In genomic region chr8:70574302-70574701, GRCm38 (mm10) we compare ENCODE assay signal across 23 mouse cellular contexts. TPM values are rescaled to one million over a fixed set of nuclear protein-coding genes. Genes with fewer than 3 reads are reported as not detected.
DNase-seq lines count a peak whose midpoint lies in the region; ATAC-seq and TF ChIP-seq lines count a peak whose summit lies in the region.
"Had no signal": no experiment of that assay in that cellular context is flagged by ENCODE, and none has a peak within 500 bp of the region (broad histone marks: within the 10 kb centered on the region; RNA-seq: fewer than 3 reads in every experiment).

No protein-coding gene starts in this region.

- H3K4me2 ChIP-seq in kidney, embryonic 14.5 days (replicated peaks; ENCODE audit: low read depth, low read length), result no peak overlapping the region
- no peak overlapping the region for H3K4me2 ChIP-seq in forebrain, embryonic 16.5 days (ENCODE audit: low read length)
- H3K4me2 ChIP-seq: embryonic facial prominence, embryonic 13.5 days; forebrain, embryonic 15.5 days; hindbrain, embryonic 15.5 days; limb, embryonic 12.5 days; liver, embryonic 15.5 days; lung, embryonic 14.5 days; midbrain, embryonic 11.5 days; stomach, embryonic 15.5 days had no signal

- peak; percentile 91 for DNase-seq in heart, adult 11 months
- DNase-seq in heart, postnatal 10 days, result no peak
- DNase-seq in kidney, adult 2 months, result no peak
- no peak for DNase-seq in left cerebral cortex, adult 2 months (ENCODE audit: extremely low spot score in 1 of 2, low spot score in 2 of 2)
- no peak for DNase-seq in left cerebral cortex, adult 18-20 months (ENCODE audit: low spot score in 2 of 2)
- DNase-seq: layer of hippocampus, adult 9-11 months; lung, embryonic 14.5 days; right cerebral cortex, postnatal 25 days; thymus, postnatal 14 days had no signal

- intact Hi-C loops in heart, postnatal 10 days (cut with DNase I), result no loop called here
- intact Hi-C loops in left cerebral cortex, adult 2 months (cut with DNase I), result no loop called here

- no peak for ATAC-seq in kidney, embryonic 14.5 days (ENCODE audit: low FRiP score, low TSS enrichment)
- no peak for ATAC-seq in forebrain, embryonic 16.5 days
- ATAC-seq: CD4-positive, CD25-positive, alpha-beta regulatory T cell, adult 4 months; forebrain, embryonic 15.5 days; inflammation-experienced regulatory T-cells, adult 6 months; midbrain, embryonic 16.5 days had no signal

- no peak for TF ChIP-seq POLR2A in kidney, adult 2 months (IDR thresholded peaks at IDR 0.05; ENCODE audit: low read depth, low read length)

- H3K27me3 ChIP-seq in kidney, adult 2 months (replicated peaks; ENCODE audit: control insufficient read depth, insufficient read depth, low read length), result no peaks in the 10 kb centered on the region
- no peaks in the 10 kb centered on the region for H3K27me3 ChIP-seq in kidney, embryonic 14.5 days (ENCODE audit: control insufficient read depth, insufficient read depth, low read length)
- H3K27me3 ChIP-seq in forebrain, embryonic 16.5 days (replicated peaks; ENCODE audit: control insufficient read depth, insufficient read depth, low read length), result no peaks in the 10 kb centered on the region
- H3K27me3 ChIP-seq: embryonic facial prominence, embryonic 13.5 days; forebrain, embryonic 15.5 days; hindbrain, embryonic 15.5 days; limb, embryonic 12.5 days; liver, embryonic 15.5 days; stomach, embryonic 15.5 days had no signal

- no peak for TF ChIP-seq CTCF in kidney, adult 2 months (conservative IDR thresholded peaks at IDR 0.05; ENCODE audit: insufficient read depth, insufficient read length, low read depth, low read length)
- no peak for TF ChIP-seq CTCF in left cerebral cortex, adult 2 months (IDR thresholded peaks at IDR 0.05)

- H3K27ac ChIP-seq in kidney, adult 2 months (ENCODE audit: insufficient read depth, low read depth, low read length), result peak overlapping the region; percentile 73
- H3K27ac ChIP-seq in kidney, embryonic 14.5 days (ENCODE audit: low read depth, low read length), result no peak overlapping the region
- H3K27ac ChIP-seq in left cerebral cortex, adult 2 months, result peak overlapping the region; percentile 57; the same call in 1 of the 2 replicates
- no peak overlapping the region for H3K27ac ChIP-seq in forebrain, embryonic 16.5 days (ENCODE audit: low read length)
- H3K27ac ChIP-seq: embryonic facial prominence, embryonic 13.5 days; forebrain, embryonic 10.5 days; forebrain, embryonic 15.5 days; hindbrain, embryonic 10.5 days; hindbrain, embryonic 15.5 days; limb, embryonic 12.5 days; liver, embryonic 15.5 days; stomach, embryonic 15.5 days had no signal

- H3K9me3 ChIP-seq in kidney, embryonic 14.5 days (ENCODE audit: control insufficient read depth, low read length), result no peaks in the 10 kb centered on the region
- no peaks in the 10 kb centered on the region for H3K9me3 ChIP-seq in forebrain, embryonic 16.5 days (ENCODE audit: control insufficient read depth, low read length)
- H3K9me3 ChIP-seq: embryonic facial prominence, embryonic 13.5 days; forebrain, embryonic 10.5 days; forebrain, embryonic 15.5 days; hindbrain, embryonic 10.5 days; hindbrain, embryonic 15.5 days; limb, embryonic 12.5 days; liver, embryonic 15.5 days; stomach, embryonic 15.5 days had no signal

- no peaks in the 10 kb centered on the region for H3K36me3 ChIP-seq in kidney, adult 2 months (ENCODE audit: control insufficient read depth, insufficient read depth, low read length)
- peaks cover 20% of the 10 kb centered on the region for H3K36me3 ChIP-seq in kidney, embryonic 14.5 days (ENCODE audit: control insufficient read depth, insufficient read depth, low read length)
- peaks cover 2% of the 10 kb centered on the region; the same call in 1 of the 2 replicates for H3K36me3 ChIP-seq in forebrain, embryonic 16.5 days (ENCODE audit: control insufficient read depth, insufficient read depth)

- peaks cover 29% of the 10 kb centered on the region for H3K4me1 ChIP-seq in kidney, adult 2 months (ENCODE audit: control insufficient read depth, insufficient read depth, low read length)
- no peaks in the 10 kb centered on the region for H3K4me1 ChIP-seq in kidney, embryonic 14.5 days (ENCODE audit: control insufficient read depth, insufficient read depth, low read length)
- no peaks in the 10 kb centered on the region for H3K4me1 ChIP-seq in forebrain, embryonic 16.5 days (replicated peaks; ENCODE audit: control insufficient read depth, insufficient read depth, low read length)
- H3K4me1 ChIP-seq: forebrain, embryonic 15.5 days; hindbrain, embryonic 15.5 days; limb, embryonic 12.5 days; stomach, embryonic 15.5 days had no signal

- no peak overlapping the region for H3K9ac ChIP-seq in kidney, embryonic 14.5 days (ENCODE audit: low read depth, low read length)
- no peak overlapping the region for H3K9ac ChIP-seq in forebrain, embryonic 16.5 days (replicated peaks; ENCODE audit: low read depth, low read length)
- H3K9ac ChIP-seq: embryonic facial prominence, embryonic 13.5 days; forebrain, embryonic 15.5 days; hindbrain, embryonic 15.5 days; limb, embryonic 12.5 days; liver, embryonic 15.5 days; lung, embryonic 14.5 days; stomach, embryonic 15.5 days had no signal

- no peak overlapping the region for H3K4me3 ChIP-seq in kidney, adult 2 months (ENCODE audit: insufficient read depth, low read depth, low read length)
- no peak overlapping the region for H3K4me3 ChIP-seq in kidney, embryonic 14.5 days (ENCODE audit: low read length)
- H3K4me3 ChIP-seq in left cerebral cortex, adult 2 months, result no peak overlapping the region
- no peak overlapping the region for H3K4me3 ChIP-seq in forebrain, embryonic 16.5 days (replicated peaks; ENCODE audit: low read length)
- H3K4me3 ChIP-seq: embryonic facial prominence, embryonic 13.5 days; forebrain, embryonic 10.5 days; forebrain, embryonic 15.5 days; hindbrain, embryonic 10.5 days; hindbrain, embryonic 15.5 days; limb, embryonic 12.5 days; liver, embryonic 15.5 days; stomach, embryonic 15.5 days had no signal

RNA-seq across cellular contexts. Expression of gene Isyna1, which starts 19.9 kb away (rescaled TPM):
- 10 to 100 TPM; 25.8 to 29.6 TPM for total RNA-seq in heart, postnatal 10 days (2021)
- 127 and 159 TPM in 2 replicates for polyA plus RNA-seq in kidney, adult 2 months (2012; rRNA removed)
- 102 and 118 TPM in 2 replicates for polyA plus RNA-seq in kidney, embryonic 14.5 days (2014; fragmentation: Nextera tagmentation; extraction: Ambion mirVana)
- total RNA-seq in left cerebral cortex, adult 2 months (2021), result 10 to 100 TPM; 52.9 to 55.3 TPM
- total RNA-seq in left cerebral cortex, adult 18-20 months (2021), result 10 to 100 TPM; 50.4 to 60.8 TPM
- polyA plus RNA-seq in forebrain, embryonic 16.5 days (2015; fragmentation: Nextera tagmentation; extraction: Ambion mirVana), result 116 and 141 TPM in 2 replicates

RNA-seq across cellular contexts. Expression of gene Ssbp4, which starts 34.4 kb away (rescaled TPM):
- 10 to 100 TPM; 54.7 to 55.6 TPM for total RNA-seq in heart, postnatal 10 days (2021)
- 84.9 and 123 TPM in 2 replicates for polyA plus RNA-seq in kidney, adult 2 months (2012; rRNA removed)
- 172 and 220 TPM in 2 replicates for polyA plus RNA-seq in kidney, embryonic 14.5 days (2014; fragmentation: Nextera tagmentation; extraction: Ambion mirVana)
- 100 to 1,000 TPM; 221 to 261 TPM for total RNA-seq in left cerebral cortex, adult 2 months (2021)
- 100 to 1,000 TPM; 250 to 264 TPM for total RNA-seq in left cerebral cortex, adult 18-20 months (2021)
- 100 and 121 TPM in 2 replicates for polyA plus RNA-seq in forebrain, embryonic 16.5 days (2015; fragmentation: Nextera tagmentation; extraction: Ambion mirVana)

RNA-seq across cellular contexts. Expression of gene Ell, which starts 35.0 kb away (rescaled TPM):
- 10 to 100 TPM; 15.9 to 17.9 TPM for total RNA-seq in heart, postnatal 10 days (2021)
- 16.4 and 18.1 TPM in 2 replicates for polyA plus RNA-seq in kidney, adult 2 months (2012; rRNA removed)
- polyA plus RNA-seq in kidney, embryonic 14.5 days (2014; fragmentation: Nextera tagmentation; extraction: Ambion mirVana), result 12.9 and 22.4 TPM in 2 replicates
- 10 to 100 TPM; 18.6 to 20.8 TPM for total RNA-seq in left cerebral cortex, adult 2 months (2021)
- 10 to 100 TPM; 19.0 to 21.6 TPM for total RNA-seq in left cerebral cortex, adult 18-20 months (2021)
- polyA plus RNA-seq in forebrain, embryonic 16.5 days (2015; fragmentation: Nextera tagmentation; extraction: Ambion mirVana), result 17.1 and 18.9 TPM in 2 replicates

RNA-seq across cellular contexts. Expression of gene Lrrc25, which starts 41.7 kb away (rescaled TPM):
- 1 to 10 TPM; 1.1 to 1.6 TPM for total RNA-seq in heart, postnatal 10 days (2021)
- 3.2 and 3.5 TPM in 2 replicates for polyA plus RNA-seq in kidney, adult 2 months (2012; rRNA removed)
- polyA plus RNA-seq in kidney, embryonic 14.5 days (2014; fragmentation: Nextera tagmentation; extraction: Ambion mirVana), result 1.1 and 1.4 TPM in 2 replicates
- under 1 TPM; 0.70 to 0.96 TPM for total RNA-seq in left cerebral cortex, adult 2 months (2021)
- total RNA-seq in left cerebral cortex, adult 18-20 months (2021), result 1 to 10 TPM in 1 of 2 experiments, under 1 TPM in 1; 0.70 to 1.0 TPM
- 0.61 and 1.1 TPM in 2 replicates for polyA plus RNA-seq in forebrain, embryonic 16.5 days (2015; fragmentation: Nextera tagmentation; extraction: Ambion mirVana)

RNA-seq across cellular contexts. Expression of gene Kxd1, which starts 46.5 kb away (rescaled TPM):
- total RNA-seq in heart, postnatal 10 days (2021), result 10 to 100 TPM; 79.5 to 81.3 TPM
- polyA plus RNA-seq in kidney, adult 2 months (2012; rRNA removed), result 151 TPM in 2 replicates
- 70.0 and 70.9 TPM in 2 replicates for polyA plus RNA-seq in kidney, embryonic 14.5 days (2014; fragmentation: Nextera tagmentation; extraction: Ambion mirVana)
- total RNA-seq in left cerebral cortex, adult 2 months (2021), result 10 to 100 TPM; 39.8 to 44.4 TPM
- total RNA-seq in left cerebral cortex, adult 18-20 months (2021), result 10 to 100 TPM; 44.8 to 46.4 TPM
- 45.5 and 45.9 TPM in 2 replicates for polyA plus RNA-seq in forebrain, embryonic 16.5 days (2015; fragmentation: Nextera tagmentation; extraction: Ambion mirVana)

Comparison
In these comparisons a context has a peak if more than half of its experiments do, and no peak if none do; other contexts are left out.
1. H3K27ac ChIP-seq: peak in kidney, adult 2 months (single experiment) and left cerebral cortex, adult 2 months (single experiment); none in kidney, embryonic 14.5 days (single experiment) and forebrain, embryonic 16.5 days (single experiment).